Mouse (Mus musculus) CD4-positive, CD25-positive, alpha-beta regulatory T cell, adult 9 weeks (primary cell): ENCODE data around the gene Prg4. TPM values are rescaled to one million over a fixed set of nuclear protein-coding genes. Genes with fewer than 3 reads are reported as not detected.

ENCODE experiments used
- polyA plus RNA-seq: library from polyadenylated mRNA; unstranded; fragments of 100-300 nt; shearing (Covaris generic); gene quantifications from one replicate; pipeline ENCODE4 v1.2.1, GENCODE M21; 2017

Prg4 gene
- 32.6 TPM for polyA plus RNA-seq

GRCm38 (mm10) chr1:150466132-150466531 is at the start of gene Prg4:
TSS of gene Prg4 (minus strand) at chr1:150466165.

Other genes starting within 250 kb of the Prg4 start
- not detected for gene Pdc, start 146.7 kb downstream of the Prg4 start, polyA plus RNA-seq
- gene Tpr, start 73.3 kb downstream of the Prg4 start, polyA plus RNA-seq, result 164 TPM
- 34.0 TPM for gene Odr4, start 73.1 kb downstream of the Prg4 start, polyA plus RNA-seq